Mouse (Mus musculus): ENCODE results near the gene Smim7. TPM values are rescaled to one million over a fixed set of nuclear protein-coding genes. Genes with fewer than 3 reads are reported as not detected.

Gene Smim7
- polyA plus RNA-seq (2015; fragmentation: Nextera tagmentation; extraction: Ambion mirVana) = 129 and 130 TPM in 2 replicates

- Histone ChIP-seq H3K9me3 (no peaks in the 10 kb centered on the region), H3K36me3 (peaks cover 36% of the 10 kb centered on the region), H3K4me3 (peak within 1 kb of the TSS; percentile 66), H3K27me3 (no peaks in the 10 kb centered on the region), H3K27ac (peak within 1 kb of the TSS; percentile 95), H3K4me2 (replicated peaks) (peak within 1 kb of the TSS; percentile 93), H3K9ac (peak within 1 kb of the TSS; percentile 78), H3K4me1 (peaks cover 23% of the 10 kb centered on the region)
- under 1% methylated on average over 52 of the region's 52 CpGs for WGBS
- peak; percentile 98 for ATAC-seq (ENCODE audit: low FRiP score, low read depth)
These were observed at the start of gene Smim7 for GRCm38 (mm10) chr8:72570633-72571610. Smim7 (minus strand) TSS chr8:72571088.

GRCm38 (mm10) chr8:72590198-72590597, 19.3 kb upstream of the Smim7 start:
- no peak for ATAC-seq (ENCODE audit: low FRiP score, low read depth)
- H3K4me3 ChIP-seq = no peak overlapping the region
- no peak overlapping the region for H3K9ac ChIP-seq
- 60% methylated on average over 2 of the region's 2 CpGs for WGBS
- no peaks in the 10 kb centered on the region for H3K9me3 ChIP-seq
- H3K4me2 ChIP-seq (replicated peaks) = no peak overlapping the region
- H3K36me3 ChIP-seq = no peaks in the 10 kb centered on the region; the same call in 1 of the 2 replicates
- no peaks in the 10 kb centered on the region for H3K4me1 ChIP-seq
- no peaks in the 10 kb centered on the region for H3K27me3 ChIP-seq
- no peak overlapping the region for H3K27ac ChIP-seq

- no peaks in the 10 kb centered on the region for H3K9me3 ChIP-seq
- H3K36me3 ChIP-seq = no peaks in the 10 kb centered on the region; the same call in 1 of the 2 replicates
- ATAC-seq (ENCODE audit: low FRiP score, low read depth) = no peak
- H3K27ac ChIP-seq = no peak overlapping the region
- no peak overlapping the region for H3K9ac ChIP-seq
- H3K27me3 ChIP-seq = no peaks in the 10 kb centered on the region
- H3K4me2 ChIP-seq (replicated peaks) = no peak overlapping the region
- 59% methylated on average over 7 of the region's 7 CpGs for WGBS
- H3K4me1 ChIP-seq = no peaks in the 10 kb centered on the region
- H3K4me3 ChIP-seq = no peak overlapping the region
These were observed 18.4 kb upstream of the Smim7 start for GRCm38 (mm10) chr8:72589286-72589685.

- no peaks in the 10 kb centered on the region for H3K27me3 ChIP-seq
- H3K4me2 ChIP-seq (replicated peaks) = no peak overlapping the region
- no peaks in the 10 kb centered on the region for H3K4me1 ChIP-seq
- H3K4me3 ChIP-seq = no peak overlapping the region
- WGBS = 86% methylated on average over 10 of the region's 10 CpGs
- no peak overlapping the region for H3K9ac ChIP-seq
- no peaks in the 10 kb centered on the region; the same call in 1 of the 2 replicates for H3K36me3 ChIP-seq
- no peak for ATAC-seq (ENCODE audit: low FRiP score, low read depth)
- H3K27ac ChIP-seq = no peak overlapping the region
- no peaks in the 10 kb centered on the region for H3K9me3 ChIP-seq
These were observed 18.0 kb upstream of the Smim7 start for GRCm38 (mm10) chr8:72588865-72589264.

- ATAC-seq (ENCODE audit: low FRiP score, low read depth) = peak; percentile 24; the same call in 1 of the 2 replicates
- Histone ChIP-seq H3K4me1 (no peaks in the 10 kb centered on the region), H3K36me3 (no peaks in the 10 kb centered on the region; the same call in 1 of the 2 replicates), H3K4me3 (no peak overlapping the region), H3K4me2 (replicated peaks) (no peak overlapping the region), H3K9me3 (no peaks in the 10 kb centered on the region), H3K27me3 (no peaks in the 10 kb centered on the region), H3K27ac (no peak overlapping the region), H3K9ac (no peak overlapping the region)
- WGBS = 62% methylated on average over 6 of the region's 6 CpGs
These were observed 16.9 kb upstream of the Smim7 start for GRCm38 (mm10) chr8:72587806-72588205.

- Histone ChIP-seq H3K9ac (no peak overlapping the region), H3K4me3 (no peak overlapping the region), H3K27ac (no peak overlapping the region), H3K4me1 (no peaks in the 10 kb centered on the region), H3K9me3 (no peaks in the 10 kb centered on the region), H3K36me3 (no peaks in the 10 kb centered on the region; the same call in 1 of the 2 replicates), H3K27me3 (no peaks in the 10 kb centered on the region), H3K4me2 (replicated peaks) (no peak overlapping the region)
- no peak for ATAC-seq (ENCODE audit: low FRiP score, low read depth)
- WGBS = 68% methylated on average over 6 of the region's 6 CpGs
These were observed 13.5 kb upstream of the Smim7 start for GRCm38 (mm10) chr8:72584390-72584789.

- no peaks in the 10 kb centered on the region for H3K4me1 ChIP-seq
- H3K36me3 ChIP-seq = no peaks in the 10 kb centered on the region; the same call in 1 of the 2 replicates
- 81% methylated on average over 7 of the region's 7 CpGs for WGBS
- no peak for ATAC-seq (ENCODE audit: low FRiP score, low read depth)
- no peak overlapping the region for H3K4me2 ChIP-seq (replicated peaks)
- H3K9me3 ChIP-seq = no peaks in the 10 kb centered on the region
- no peaks in the 10 kb centered on the region for H3K27me3 ChIP-seq
- H3K27ac ChIP-seq = no peak overlapping the region
- H3K9ac ChIP-seq = no peak overlapping the region
- no peak overlapping the region for H3K4me3 ChIP-seq
These were observed 12.3 kb upstream of the Smim7 start for GRCm38 (mm10) chr8:72583056-72583771.

- WGBS = 64% methylated on average over 8 of the region's 9 CpGs
- ATAC-seq (ENCODE audit: low FRiP score, low read depth) = no peak
- no peaks in the 10 kb centered on the region for H3K4me1 ChIP-seq
These were observed 8.5 kb upstream of the Smim7 start for GRCm38 (mm10) chr8:72579374-72579773.

GRCm38 (mm10) chr8:72577941-72578340, 7.1 kb upstream of the Smim7 start:
- no peak for ATAC-seq (ENCODE audit: low FRiP score, low read depth)
- no peaks in the 10 kb centered on the region for H3K27me3 ChIP-seq
- WGBS = 75% methylated on average over 1 of the region's 1 CpGs
- H3K27ac ChIP-seq = no peak overlapping the region
- H3K9ac ChIP-seq = no peak overlapping the region
- H3K9me3 ChIP-seq = no peaks in the 10 kb centered on the region
- H3K36me3 ChIP-seq = no peaks in the 10 kb centered on the region
- H3K4me3 ChIP-seq = no peak overlapping the region
- H3K4me2 ChIP-seq (replicated peaks) = no peak overlapping the region
- peaks cover 3% of the 10 kb centered on the region for H3K4me1 ChIP-seq

More at GRCm38 (mm10) chr8:72579374-72579773, 8.5 kb upstream of the Smim7 start:
- Histone ChIP-seq H3K4me3 (no peak overlapping the region), H3K9me3 (no peaks in the 10 kb centered on the region), H3K27me3 (no peaks in the 10 kb centered on the region), H3K4me2 (replicated peaks) (no peak overlapping the region), H3K9ac (no peak overlapping the region), H3K27ac (no peak overlapping the region), H3K36me3 (no peaks in the 10 kb centered on the region)

GRCm38 (mm10) chr8:72577266-72577665, 6.4 kb upstream of the Smim7 start:
- H3K27me3 ChIP-seq = no peaks in the 10 kb centered on the region
- no peak overlapping the region for H3K27ac ChIP-seq
- H3K4me1 ChIP-seq = peaks cover 10% of the 10 kb centered on the region
- WGBS = 76% methylated on average over 3 of the region's 3 CpGs
- no peak for ATAC-seq (ENCODE audit: low FRiP score, low read depth)
- no peak overlapping the region for H3K9ac ChIP-seq
- H3K4me3 ChIP-seq = no peak overlapping the region
- no peaks in the 10 kb centered on the region for H3K9me3 ChIP-seq
- no peak overlapping the region for H3K4me2 ChIP-seq (replicated peaks)
- H3K36me3 ChIP-seq = no peaks in the 10 kb centered on the region

- Histone ChIP-seq H3K36me3 (no peaks in the 10 kb centered on the region), H3K9ac (no peak overlapping the region), H3K9me3 (no peaks in the 10 kb centered on the region), H3K27ac (no peak overlapping the region), H3K4me1 (peaks cover 11% of the 10 kb centered on the region), H3K27me3 (no peaks in the 10 kb centered on the region), H3K4me2 (replicated peaks) (no peak overlapping the region), H3K4me3 (no peak overlapping the region)
- ATAC-seq (ENCODE audit: low FRiP score, low read depth) = no peak
- 96% methylated on average over 6 of the region's 6 CpGs for WGBS
These were observed 5.0 kb upstream of the Smim7 start for GRCm38 (mm10) chr8:72575915-72576314.

GRCm38 (mm10) chr8:72573450-72573849, 2.6 kb upstream of the Smim7 start:
- peaks cover 10% of the 10 kb centered on the region for H3K36me3 ChIP-seq
- WGBS = 88% methylated on average over 6 of the region's 6 CpGs
- H3K4me3 ChIP-seq = no peak overlapping the region
- no peaks in the 10 kb centered on the region for H3K9me3 ChIP-seq
- H3K4me2 ChIP-seq (replicated peaks) = 0 out of 2 replicates have a peak overlapping the region, but pooled peaks have one; percentile 3
- H3K4me1 ChIP-seq = peaks cover 23% of the 10 kb centered on the region
- H3K27ac ChIP-seq = no peak overlapping the region
- no peak for ATAC-seq (ENCODE audit: low FRiP score, low read depth)
- no peaks in the 10 kb centered on the region for H3K27me3 ChIP-seq
- no peak overlapping the region for H3K9ac ChIP-seq
